Mouse (Mus musculus) heart, postnatal 36 days (tissue): ENCODE results near the gene Bicd2. TPM values are rescaled to one million over a fixed set of nuclear protein-coding genes. Genes with fewer than 3 reads are reported as not detected.
A peak's percentile ranks its signal among the peaks of the same experiment; 100 is the strongest.

Experiments used
- DNase-seq, 2 experiments: peaks; one replicate each; pipeline ENCODE4 v3.0.0; 2021 to 2022
- intact Hi-C: fragments of 180-260 bp; cut with DNase I; formaldehyde crosslinking; loops from one replicate; pipeline ENCODE4 v1.15.1; 2025
- total RNA-seq, 2 experiments: library from RNA; stranded (reverse); gene quantifications; 2 replicates each; pipeline ENCODE4 v1.2.3; 2021

Gene Bicd2
- total RNA-seq, 2 experiments from 2014 or later = 73.4 to 79.7 TPM

DNA sequence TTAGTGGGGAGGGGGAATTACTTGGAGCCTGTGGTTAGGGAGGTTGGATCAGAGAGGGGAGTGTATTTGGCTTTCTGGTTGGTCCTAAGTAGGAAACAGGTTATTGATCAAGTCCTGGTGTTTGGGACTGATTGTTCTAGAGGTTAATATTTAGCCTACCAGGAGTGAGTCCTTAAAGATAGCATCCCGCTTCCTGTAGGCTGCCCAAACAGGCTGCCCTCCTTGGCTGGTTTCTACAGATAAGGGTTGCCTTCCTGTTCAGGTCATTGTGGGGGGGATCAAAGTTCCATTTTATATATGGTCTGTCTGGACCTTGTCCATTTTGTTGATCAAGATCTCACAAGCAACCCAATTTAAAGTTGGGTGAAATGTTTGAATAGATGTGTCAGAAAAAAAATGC lies 52.2 kb downstream of the Bicd2 start:
- DNase-seq = no peak
- intact Hi-C loops = no loop called here

DNA sequence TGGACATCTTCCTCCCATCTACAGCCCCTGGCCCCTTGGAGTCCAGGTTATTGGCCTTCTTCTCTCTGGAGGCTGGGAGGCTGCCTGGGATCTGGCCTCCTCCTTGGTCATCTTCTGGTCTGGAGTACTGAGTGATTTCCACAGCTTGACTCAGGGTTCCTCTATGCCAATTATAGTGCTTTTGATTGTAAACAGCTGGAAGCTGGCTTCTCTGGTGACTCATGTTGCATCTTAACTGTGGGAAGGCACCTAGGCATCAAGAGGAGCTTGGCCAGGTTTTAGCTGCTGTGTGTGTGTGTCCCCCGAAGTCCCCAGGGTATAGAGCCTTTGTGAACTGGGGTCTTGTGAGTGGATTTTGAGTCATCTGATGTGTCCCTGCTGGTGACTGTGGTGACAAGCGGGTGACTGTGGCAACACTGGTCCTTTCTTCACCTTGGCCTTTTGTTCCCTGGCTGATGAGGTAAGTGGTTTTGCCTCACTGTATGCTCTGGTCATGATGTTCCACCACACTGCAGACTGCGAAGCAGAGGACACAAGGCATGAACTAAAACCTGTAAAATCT lies 53.6 kb downstream of the Bicd2 start:
- intact Hi-C loops = no loop called here
- DNase-seq = no peak

DNA sequence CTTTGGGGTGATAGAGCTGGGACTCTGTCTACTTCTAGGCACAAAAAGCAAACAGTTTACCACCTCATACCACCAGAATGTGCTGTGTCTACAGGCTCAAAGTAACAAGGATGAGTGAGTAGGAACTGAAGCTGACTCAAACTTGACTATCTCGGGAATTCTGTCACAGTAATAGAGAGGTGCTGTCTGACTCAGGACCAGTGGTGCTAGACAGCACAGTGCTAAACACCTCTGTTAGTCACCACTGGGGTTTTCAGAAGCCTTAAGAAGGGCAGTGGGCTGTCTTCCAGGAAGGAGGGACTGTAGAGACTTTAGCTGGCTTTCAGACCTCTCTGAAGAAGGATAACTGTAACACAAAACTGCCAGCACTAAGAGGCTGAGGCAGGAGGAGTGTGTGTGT lies 55.4 kb downstream of the Bicd2 start:
- intact Hi-C loops = no loop called here
- DNase-seq = no peak

DNA sequence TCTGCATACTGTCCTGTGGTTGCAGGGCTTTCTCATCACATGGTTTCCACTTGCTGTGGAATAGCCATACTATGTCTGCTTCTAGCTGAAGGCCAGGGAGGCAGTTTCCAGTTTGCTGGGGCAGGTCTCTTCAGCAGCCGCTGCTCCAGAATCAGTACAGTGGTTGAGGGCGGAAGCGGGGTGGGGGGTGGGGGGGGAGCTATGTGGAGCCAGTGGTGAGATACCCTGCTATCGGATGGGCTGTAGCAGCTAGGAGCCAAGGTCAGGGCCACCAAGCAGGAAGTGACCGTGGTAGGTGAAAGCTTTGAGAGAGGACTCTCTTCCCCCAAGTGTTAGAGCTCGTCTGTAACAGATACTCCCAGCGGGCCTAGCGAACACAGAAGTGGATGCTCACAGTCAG lies 56.8 kb downstream of the Bicd2 start:
- intact Hi-C loops = no loop called here
- no peak for DNase-seq

DNA sequence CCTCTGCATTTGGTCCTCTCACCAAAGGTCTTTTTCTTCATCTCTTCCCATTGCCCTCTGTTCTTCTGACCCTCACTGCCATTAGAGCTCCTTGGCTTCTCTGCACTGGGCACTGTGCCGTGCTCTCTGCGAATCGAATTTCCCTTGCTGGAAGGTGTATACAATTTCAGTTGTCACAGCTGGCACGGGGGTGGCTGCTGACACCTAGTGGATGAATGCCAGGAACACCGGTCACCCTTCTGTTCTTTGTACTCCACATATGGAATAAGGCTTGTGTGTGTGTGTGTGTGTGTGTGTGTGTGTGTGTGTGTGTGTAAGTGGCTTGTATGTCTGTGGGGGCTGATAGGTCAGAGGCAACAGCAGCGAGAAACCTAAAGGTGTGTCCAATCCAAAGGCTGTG lies 58.8 kb downstream of the Bicd2 start:
- intact Hi-C loops = no loop called here
- DNase-seq = no peak

DNA sequence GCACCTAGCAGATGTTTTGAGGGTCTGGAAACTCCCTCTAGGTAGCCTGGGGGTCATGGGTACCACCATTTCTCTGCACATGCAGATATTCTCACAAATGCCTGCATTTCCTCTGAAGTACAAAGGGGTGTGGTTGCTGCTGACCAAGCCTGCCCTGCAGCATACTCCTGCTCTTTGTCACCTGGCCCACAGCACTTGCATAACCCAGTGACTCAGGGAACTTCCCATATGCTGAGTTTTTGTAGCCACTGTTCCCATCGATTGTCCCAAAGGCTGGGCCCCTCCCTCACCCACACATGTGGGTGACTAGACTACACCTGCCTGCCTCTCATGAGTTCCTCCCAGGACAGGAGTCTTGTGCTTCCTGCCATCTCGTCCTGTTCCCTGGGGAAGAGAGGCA lies 61.2 kb downstream of the Bicd2 start:
- intact Hi-C loops = no loop called here
- DNase-seq = no peak

DNA sequence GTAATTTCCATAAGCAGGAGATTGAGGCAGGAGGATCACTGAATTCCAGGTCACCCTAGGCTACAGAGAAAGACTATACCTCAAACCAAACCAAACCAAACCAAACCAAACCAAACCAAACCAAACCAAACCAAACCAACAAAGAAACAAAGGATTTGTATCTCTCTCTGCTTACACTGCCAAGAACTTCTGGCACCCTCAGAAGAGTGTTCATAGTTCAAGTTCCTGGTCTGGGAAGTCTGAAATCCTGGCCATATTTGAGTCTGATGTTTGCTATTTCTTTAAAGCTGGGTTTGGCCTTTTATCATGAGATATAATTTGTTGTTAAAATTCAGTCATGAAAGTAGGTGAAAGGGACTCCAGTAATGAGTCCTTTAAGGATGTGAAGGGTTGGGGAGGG lies 66.4 kb downstream of the Bicd2 start:
- intact Hi-C loops = no loop called here

DNA sequence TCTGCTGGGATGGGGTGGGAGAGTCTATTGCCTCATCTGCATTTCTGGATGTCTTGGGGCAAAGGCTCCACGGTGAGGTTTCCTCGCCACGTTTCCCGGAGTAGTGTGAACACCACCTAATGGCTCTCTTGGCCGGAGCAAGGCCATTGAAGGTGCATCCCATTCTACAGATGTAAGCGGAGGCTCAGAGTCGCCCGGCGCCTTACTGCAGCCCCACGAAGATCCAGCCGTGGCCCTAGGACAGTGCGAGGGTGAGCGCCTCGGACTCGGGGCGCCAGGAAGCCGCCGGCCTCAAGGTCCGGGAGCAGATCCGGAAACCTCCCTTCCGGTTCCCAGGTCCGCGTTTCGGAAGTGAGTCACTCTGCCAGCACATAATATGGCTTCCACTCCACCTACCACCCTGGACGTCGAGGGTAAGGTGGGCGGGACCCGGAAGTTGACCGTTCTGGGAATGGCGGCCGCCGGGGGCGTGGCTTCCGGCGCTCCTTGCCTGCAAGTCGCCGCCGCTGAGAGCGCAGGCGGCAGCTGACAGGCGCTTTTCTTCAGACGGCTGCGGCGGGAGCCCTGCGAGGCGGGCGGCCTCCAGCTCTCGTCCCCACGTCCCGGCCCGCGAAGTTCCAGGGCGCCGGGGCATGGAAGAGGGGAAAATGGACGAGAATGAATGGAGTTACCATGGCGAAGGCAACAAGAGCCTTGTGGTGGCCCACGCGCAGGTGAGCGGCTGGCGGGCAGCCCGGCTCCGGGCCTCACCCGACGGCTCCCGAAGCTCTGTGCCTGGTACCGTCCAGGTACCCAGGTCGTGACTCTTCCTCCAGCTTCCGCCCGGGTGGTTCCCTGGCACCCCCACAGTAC lies 79.6 kb downstream of the Bicd2 start, which contains the start of gene Ippk:
TSS of gene Ippk (plus strand) at position 496 of the 852 bp plus-strand sequence.
- intact Hi-C loops = loop anchor here (2.0 kb wide), 1 partner anchor 44 kb away; no protein-coding TSS in a partner anchor
- DNase-seq = peak; percentile 97

More for the DNA sequence above, 66.4 kb downstream of the Bicd2 start:
- DNase-seq = no peak

DNA sequence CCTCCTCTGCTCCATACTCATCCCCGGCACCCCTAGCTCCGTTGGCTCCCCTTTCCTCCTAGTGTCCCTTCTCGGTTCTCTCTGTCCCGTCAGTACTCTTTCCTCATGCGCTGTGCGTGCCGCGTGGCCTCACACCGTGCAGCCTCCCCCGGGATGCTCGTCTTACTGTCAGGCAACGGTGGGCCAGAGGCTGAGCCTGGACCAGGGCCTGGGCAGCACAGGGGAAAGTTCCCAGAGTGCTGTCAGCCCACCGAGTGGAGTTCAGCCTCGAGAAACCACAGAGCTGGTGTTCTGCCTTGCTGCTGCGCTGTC lies 80.2 kb downstream of the Bicd2 start:
- intact Hi-C loops = loop anchor here (2.0 kb wide), 1 partner anchor 45 kb away; no protein-coding TSS in a partner anchor
- no peak for DNase-seq

DNA sequence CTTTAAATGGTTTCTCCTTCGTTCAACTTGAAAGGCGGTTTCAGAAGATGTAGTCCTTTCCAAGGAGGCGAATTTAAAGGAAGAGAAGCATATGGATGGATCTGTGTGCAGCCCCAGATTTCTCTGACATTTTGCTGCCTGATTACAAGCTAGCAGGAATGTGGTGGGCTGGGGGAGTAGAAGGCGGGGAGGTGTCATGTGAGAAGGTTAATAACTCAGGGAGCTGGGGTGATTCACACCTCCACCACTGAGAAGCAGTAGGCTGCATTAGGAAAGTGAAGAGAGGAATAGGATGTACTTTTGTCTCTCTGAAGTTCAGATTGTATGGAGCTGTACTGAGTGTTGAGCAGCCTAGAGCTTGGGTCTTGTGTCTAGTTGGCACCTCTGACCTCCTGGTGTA lies 80.6 kb downstream of the Bicd2 start:
- no peak for DNase-seq
- intact Hi-C loops = loop anchor here (2.0 kb wide), 1 partner anchor 45 kb away; no protein-coding TSS in a partner anchor

DNA sequence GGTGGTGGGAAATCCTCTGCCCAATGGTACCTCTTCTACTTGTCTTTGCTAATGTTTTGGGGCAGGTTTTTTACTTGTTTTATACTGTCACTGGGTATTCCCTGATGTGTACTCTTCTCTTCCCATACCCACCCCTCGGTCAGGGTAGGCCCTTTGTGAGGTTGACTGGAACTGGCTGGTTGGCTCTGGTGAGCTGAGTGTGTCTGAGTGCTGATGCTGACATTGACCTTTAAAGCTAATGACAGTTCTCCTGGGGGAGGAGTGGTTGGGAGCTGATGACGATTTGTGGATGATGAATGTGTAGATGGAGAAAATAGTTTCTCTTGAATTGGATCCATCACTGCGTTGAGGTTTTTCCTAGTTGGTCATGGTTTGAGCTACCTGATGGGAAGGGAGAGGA lies 85.4 kb downstream of the Bicd2 start:
- DNase-seq = no peak
- intact Hi-C loops = no loop called here

DNA sequence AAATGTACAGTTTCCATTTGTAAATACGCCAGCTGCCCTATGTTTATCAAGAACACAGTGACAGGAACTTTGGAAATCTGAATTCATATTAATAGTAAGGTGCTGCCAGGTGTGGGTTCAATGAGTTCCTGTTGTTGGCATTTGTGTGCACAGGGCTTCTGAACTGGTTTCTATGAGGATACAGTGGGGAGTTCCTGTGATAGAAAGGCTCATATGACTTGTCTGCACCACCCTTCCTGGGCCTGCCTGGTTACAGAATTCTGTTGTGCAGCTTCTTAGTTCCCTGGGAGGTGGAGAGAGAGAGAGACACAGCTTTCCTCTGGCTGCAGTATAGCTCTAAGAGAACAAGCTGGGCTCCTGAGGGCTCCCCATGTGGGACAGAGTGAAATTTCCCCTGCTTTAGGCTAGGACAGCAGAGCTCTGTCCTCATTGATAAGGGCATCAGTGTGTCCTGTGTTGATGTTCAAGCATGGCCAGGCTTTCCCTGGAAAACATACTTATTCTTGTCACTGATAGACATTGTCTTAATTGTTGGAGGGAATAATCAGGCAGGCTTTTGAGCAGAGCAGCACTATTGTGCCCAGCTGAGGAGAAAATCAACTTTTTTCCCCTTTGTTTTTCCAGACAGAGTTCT lies 86.8 kb downstream of the Bicd2 start:
- intact Hi-C loops = no loop called here
- DNase-seq = no peak

DNA sequence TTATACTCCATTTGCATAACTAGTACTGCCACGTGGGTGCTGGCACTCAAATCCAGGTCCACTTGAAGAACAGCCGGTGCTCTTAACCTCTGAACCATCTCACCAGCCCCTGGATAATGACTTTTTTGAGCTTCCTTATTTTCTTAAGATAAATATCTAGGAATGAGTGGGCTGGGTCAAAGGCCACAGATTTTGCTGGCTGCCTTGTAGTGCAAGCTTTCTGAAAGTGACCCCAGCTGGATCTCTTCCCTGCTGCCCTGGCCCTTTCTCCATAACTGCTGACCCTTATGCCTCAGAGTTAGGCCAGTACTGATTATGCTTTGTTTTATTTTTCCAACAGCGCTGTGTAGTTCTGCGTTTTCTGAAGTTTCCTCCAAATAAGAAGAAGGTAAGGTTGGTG lies 89.1 kb downstream of the Bicd2 start:
- no peak for DNase-seq
- intact Hi-C loops = no loop called here

DNA sequence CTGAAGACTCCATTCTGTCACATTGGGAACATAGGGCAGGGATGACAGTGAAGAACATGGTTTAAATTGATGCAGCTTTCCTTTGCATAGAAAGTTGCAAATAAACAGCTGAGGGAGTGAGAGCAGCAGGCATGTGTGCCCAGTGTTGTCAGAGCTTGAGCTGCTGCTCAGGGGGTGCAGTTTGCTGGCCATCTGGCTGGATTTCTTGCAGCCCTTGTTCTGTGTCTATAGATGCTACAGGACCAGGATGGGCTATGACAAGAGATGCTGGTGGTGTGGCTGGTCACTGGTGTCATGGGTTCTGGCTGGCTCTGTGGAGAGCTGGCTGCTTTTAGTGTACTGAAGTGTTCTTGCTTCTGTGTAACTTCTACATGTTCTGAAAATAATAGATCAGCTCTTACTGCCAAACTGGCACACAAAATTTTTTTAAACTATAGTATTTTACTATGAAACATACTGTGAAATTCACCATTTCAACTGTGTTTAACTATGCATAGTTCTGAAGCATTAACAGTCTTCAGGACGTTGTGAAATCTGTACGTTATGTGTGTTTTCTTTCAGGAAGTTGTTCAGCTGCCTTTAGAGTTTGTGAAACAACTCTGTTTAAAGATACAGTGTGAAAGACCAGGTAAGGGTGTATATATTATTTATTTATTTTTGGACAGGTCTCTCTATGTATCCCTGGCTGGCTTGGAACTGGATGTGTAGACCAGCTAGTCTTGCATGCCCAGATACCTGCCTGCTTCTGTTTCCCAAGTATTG lies 92.1 kb downstream of the Bicd2 start:
- intact Hi-C loops = no loop called here
- DNase-seq = no peak

DNA sequence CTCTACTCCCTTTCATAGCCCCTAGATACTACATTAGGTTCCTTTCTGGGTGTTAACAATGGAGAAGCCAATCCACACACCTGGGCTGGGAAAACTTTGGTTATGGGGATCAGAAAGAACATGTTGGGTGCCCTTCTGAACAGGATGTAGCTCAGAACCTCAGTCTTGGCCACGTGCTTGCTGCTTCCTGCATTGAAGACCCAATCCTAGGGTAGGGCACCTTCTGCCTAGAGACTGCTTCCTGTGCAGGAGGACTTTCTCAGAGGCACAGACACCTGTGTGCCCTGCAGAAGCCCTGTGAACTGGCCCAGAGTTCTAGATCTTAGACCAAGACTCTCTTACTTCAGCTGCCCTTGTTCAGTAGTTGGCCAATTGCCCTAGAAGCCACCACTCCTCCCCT lies 94.4 kb downstream of the Bicd2 start:
- DNase-seq = no peak
- intact Hi-C loops = no loop called here

DNA sequence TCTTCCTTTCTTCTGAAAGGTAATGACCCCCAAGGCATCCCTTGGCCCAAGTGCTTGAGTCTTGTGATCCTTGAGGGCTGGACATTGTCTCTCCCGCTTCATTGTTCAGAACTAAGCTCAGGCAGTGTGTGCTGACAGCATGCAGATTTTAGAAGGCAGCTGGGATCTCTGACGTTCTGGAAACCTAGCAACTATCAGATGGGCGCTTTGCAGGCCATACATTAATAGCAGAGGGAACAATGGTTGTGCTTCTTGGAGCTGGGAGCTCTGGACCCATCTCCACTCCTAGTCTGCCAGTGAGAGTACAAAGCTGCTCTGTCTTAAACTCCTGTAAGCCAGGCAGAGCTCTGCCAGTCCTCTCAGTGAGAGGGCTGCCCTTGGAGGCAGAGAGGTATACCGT lies 94.8 kb downstream of the Bicd2 start:
- no peak for DNase-seq
- intact Hi-C loops = no loop called here

Other genes with a start within 250 kb of the Bicd2 start
- gene Wnk2, start 193.6 kb upstream of the Bicd2 start, total RNA-seq = 10 to 100 TPM; 75.0 to 77.2 TPM
- 100 to 1,000 TPM; 110 to 136 TPM for gene Ninj1, start 154.1 kb upstream of the Bicd2 start, total RNA-seq
- 100 to 1,000 TPM; 152 to 164 TPM for gene Card19, start 125.5 kb upstream of the Bicd2 start, total RNA-seq
- 1 to 10 TPM; 1.1 to 1.3 TPM for gene Susd3, start 92.9 kb upstream of the Bicd2 start, total RNA-seq
- 1 to 10 TPM in 1 of 2 experiments, under 1 TPM in 1; 0.64 to 1.2 TPM for gene Fgd3, start 21.3 kb upstream of the Bicd2 start, total RNA-seq
- gene Ippk, start 79.7 kb downstream of the Bicd2 start, total RNA-seq = 1 to 10 TPM; 6.5 TPM
- 1 to 10 TPM; 1.1 to 1.5 TPM for gene Tes3-ps, start 151.7 kb downstream of the Bicd2 start, total RNA-seq
- 10 to 100 TPM; 14.2 to 14.5 TPM for gene Ecm2, start 163.2 kb downstream of the Bicd2 start, total RNA-seq
- gene Aspn, start 202.9 kb downstream of the Bicd2 start, total RNA-seq = 10 to 100 TPM; 21.3 to 29.7 TPM
- 1 to 10 TPM; 1.6 to 1.8 TPM for gene Omd, start 240.9 kb downstream of the Bicd2 start, total RNA-seq